18 mouse cellular contexts compared by ENCODE assay signal in the genomic region with DNA sequence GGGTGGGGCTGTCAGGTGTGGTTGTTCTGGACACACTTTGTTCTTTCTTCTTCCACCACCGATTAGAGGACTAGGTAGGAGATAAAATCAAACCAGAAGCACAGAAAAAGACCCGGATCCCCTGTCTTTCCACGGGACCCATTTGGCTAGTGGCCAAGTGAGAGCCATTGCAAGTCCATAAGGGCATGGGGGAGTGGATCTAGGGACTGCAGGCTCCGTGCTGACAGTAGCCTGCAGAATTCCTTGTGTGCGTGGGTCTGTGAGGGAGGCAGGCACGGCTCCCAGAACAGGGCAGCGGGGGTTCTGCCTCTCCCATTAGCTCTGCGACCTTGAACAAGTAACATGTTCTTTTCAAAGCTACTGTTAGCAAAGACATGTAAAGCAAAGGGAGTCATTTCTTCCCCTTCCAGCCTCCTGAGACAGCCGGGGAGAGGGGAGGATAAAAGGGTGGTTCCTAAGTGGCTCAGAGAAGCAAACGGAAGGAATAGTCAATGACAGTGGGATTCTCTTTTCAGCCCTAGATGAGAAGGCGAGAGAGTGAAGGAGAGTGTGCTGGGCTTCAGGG. TPM values are rescaled to one million over a fixed set of nuclear protein-coding genes. Genes with fewer than 3 reads are reported as not detected.
DNase-seq lines count a peak whose midpoint lies in the region; ATAC-seq lines count a peak whose summit lies in the region.
"Had no signal": no experiment of that assay in that cellular context is flagged by ENCODE, and none has a peak within 500 bp of the region (broad histone marks: within the 10 kb centered on the region; RNA-seq: fewer than 3 reads in every experiment).

No protein-coding gene starts in this region.

- peaks cover 27% of the 10 kb centered on the region for H3K27me3 ChIP-seq in hindbrain, embryonic 10.5 days (ENCODE audit: insufficient read depth, poor library complexity, severe bottlenecking)
- peaks cover 26% of the 10 kb centered on the region for H3K27me3 ChIP-seq in hindbrain, embryonic 12.5 days
- peaks cover 42% of the 10 kb centered on the region for H3K27me3 ChIP-seq in limb, embryonic 10.5 days (ENCODE audit: low read depth, poor library complexity, severe bottlenecking)
- peaks cover 32% of the 10 kb centered on the region for H3K27me3 ChIP-seq in liver, embryonic 12.5 days (replicated peaks)
- H3K27me3 ChIP-seq: stomach, embryonic 15.5 days had no signal

- 64% methylated on average over 11 of the region's 11 CpGs for WGBS in hindbrain, embryonic 10.5 days
- 43% methylated on average over 11 of the region's 11 CpGs for WGBS in hindbrain, embryonic 12.5 days
- WGBS in limb, embryonic 10.5 days = 38% methylated on average over 11 of the region's 11 CpGs
- 39% methylated on average over 11 of the region's 11 CpGs for WGBS in liver, embryonic 12.5 days (ENCODE audit: insufficient replicate concordance)

- no peaks in the 10 kb centered on the region for H3K9me3 ChIP-seq in hindbrain, embryonic 10.5 days
- no peaks in the 10 kb centered on the region for H3K9me3 ChIP-seq in hindbrain, embryonic 12.5 days (replicated peaks)
- no peaks in the 10 kb centered on the region for H3K9me3 ChIP-seq in limb, embryonic 10.5 days (replicated peaks)
- no peaks in the 10 kb centered on the region for H3K9me3 ChIP-seq in liver, embryonic 12.5 days (replicated peaks)
- H3K9me3 ChIP-seq: heart, embryonic 10.5 days; midbrain, embryonic 15.5 days; stomach, embryonic 15.5 days had no signal

- no peak overlapping the region for H3K9ac ChIP-seq in hindbrain, embryonic 12.5 days
- no peak overlapping the region for H3K9ac ChIP-seq in liver, embryonic 12.5 days
- H3K9ac ChIP-seq: limb, embryonic 12.5 days; liver, embryonic 14.5 days; midbrain, embryonic 15.5 days; stomach, embryonic 15.5 days had no signal

- no peak for ATAC-seq in hindbrain, embryonic 12.5 days (ENCODE audit: low FRiP score)
- ATAC-seq in liver, embryonic 12.5 days = no peak
- ATAC-seq: lung, postnatal 0 days; midbrain, embryonic 15.5 days had no signal

- DNase-seq in hindbrain, embryonic 10.5 days (ENCODE audit: low spot score) = no peak
- DNase-seq in kidney, postnatal 4 days = peak; percentile 46 to 62
- DNase-seq in kidney, postnatal 36 days = no peak
- peak; percentile 57 for DNase-seq in R1 (ENCODE audit: low read depth, low spot score)
- no peak for DNase-seq in limb, embryonic 10.5 days (ENCODE audit: low spot score)
- DNase-seq: cerebellum, adult 11 months; gastrocnemius, postnatal 14 days; heart, postnatal 14 days; thymus, postnatal 14 days had no signal

- H3K4me1 ChIP-seq in hindbrain, embryonic 10.5 days (replicated peaks) = peaks cover 29% of the 10 kb centered on the region
- H3K4me1 ChIP-seq in hindbrain, embryonic 12.5 days = peaks cover 9% of the 10 kb centered on the region
- peaks cover 30% of the 10 kb centered on the region for H3K4me1 ChIP-seq in limb, embryonic 10.5 days
- H3K4me1 ChIP-seq in liver, embryonic 12.5 days = no peaks in the 10 kb centered on the region
- H3K4me1 ChIP-seq: midbrain, embryonic 15.5 days had no signal

- H3K4me3 ChIP-seq in hindbrain, embryonic 10.5 days = no peak overlapping the region
- H3K4me3 ChIP-seq in hindbrain, embryonic 12.5 days = no peak overlapping the region
- H3K4me3 ChIP-seq in limb, embryonic 10.5 days = no peak overlapping the region
- H3K4me3 ChIP-seq in liver, embryonic 12.5 days = no peak overlapping the region
- H3K4me3 ChIP-seq: erythroblast, embryonic 14.5 days; heart, embryonic 10.5 days; limb, embryonic 12.5 days; midbrain, embryonic 15.5 days; stomach, embryonic 15.5 days had no signal

- no peak overlapping the region for H3K4me2 ChIP-seq in hindbrain, embryonic 12.5 days (replicated peaks)
- no peak overlapping the region for H3K4me2 ChIP-seq in liver, embryonic 12.5 days
- H3K4me2 ChIP-seq: limb, embryonic 12.5 days; midbrain, embryonic 15.5 days; stomach, embryonic 15.5 days had no signal

- no peaks in the 10 kb centered on the region for H3K36me3 ChIP-seq in hindbrain, embryonic 10.5 days
- H3K36me3 ChIP-seq in hindbrain, embryonic 12.5 days = no peaks in the 10 kb centered on the region
- no peaks in the 10 kb centered on the region for H3K36me3 ChIP-seq in limb, embryonic 10.5 days
- no peaks in the 10 kb centered on the region for H3K36me3 ChIP-seq in liver, embryonic 12.5 days
- H3K36me3 ChIP-seq: heart, embryonic 10.5 days; limb, embryonic 12.5 days; midbrain, embryonic 15.5 days; stomach, embryonic 15.5 days had no signal

- peak overlapping the region; percentile 41 for H3K27ac ChIP-seq in hindbrain, embryonic 10.5 days
- no peak overlapping the region for H3K27ac ChIP-seq in hindbrain, embryonic 12.5 days
- peak overlapping the region; percentile 58 for H3K27ac ChIP-seq in limb, embryonic 10.5 days
- H3K27ac ChIP-seq in liver, embryonic 12.5 days = no peak overlapping the region
- H3K27ac ChIP-seq: heart, embryonic 10.5 days; limb, embryonic 12.5 days; liver, embryonic 14.5 days; midbrain, embryonic 15.5 days; stomach, embryonic 15.5 days had no signal

RNA-seq across cellular contexts. Expression of a gene that starts 9.2 kb away (rescaled TPM):
- polyA plus RNA-seq in hindbrain, embryonic 10.5 days (2016; fragmentation: Nextera tagmentation; extraction: Ambion mirVana) = 91.5 and 138 TPM in 2 replicates
- 196 and 197 TPM in 2 replicates for polyA plus RNA-seq in hindbrain, embryonic 12.5 days (2016; fragmentation: Nextera tagmentation; extraction: Ambion mirVana)
- polyA plus RNA-seq in limb, embryonic 10.5 days (2016; fragmentation: Nextera tagmentation; extraction: Ambion mirVana) = 85.1 and 169 TPM in 2 replicates
- 2.4 and 2.7 TPM in 2 replicates for polyA plus RNA-seq in liver, embryonic 12.5 days (2016; fragmentation: Nextera tagmentation; extraction: Ambion mirVana)
- polyA plus RNA-seq: erythroblast, embryonic 14.5 days had no signal

Comparison
In these comparisons a context has a peak if more than half of its experiments do, and no peak if none do; other contexts are left out.
1. DNase-seq: peak in kidney, postnatal 4 days (2 of 2) and R1 (single experiment); none in hindbrain, embryonic 10.5 days (single experiment), kidney, postnatal 36 days (0 of 2) and limb, embryonic 10.5 days (single experiment).
2. H3K27ac ChIP-seq: peak in hindbrain, embryonic 10.5 days (single experiment) and limb, embryonic 10.5 days (single experiment); none in hindbrain, embryonic 12.5 days (single experiment) and liver, embryonic 12.5 days (single experiment).
3. RNA of a gene that starts 9.2 kb away (polyA plus RNA-seq): 196 to 197 TPM in hindbrain, embryonic 12.5 days, 85.1 to 169 TPM in limb, embryonic 10.5 days and 91.5 to 138 TPM in hindbrain, embryonic 10.5 days; 2.4 to 2.7 TPM in liver, embryonic 12.5 days; every median in the first group is over 10 times any median in the second.